Mouse (Mus musculus) kidney, adult 2 months (tissue): ENCODE measurements at regions not wholly inside any gene's neighbourhood (a gene's known extent, or its start where the extent isn't known, plus 50 kb on each side); places are given as distances from the start of the nearest gene placed in this dataset.

Experiments
- DNase-seq: peaks from one replicate; pipeline ENCODE4 v3.0.0; 2021
- H3K27ac ChIP-seq: fragments of 200-500 bp; 2 replicates; pipeline ENCODE4 v1.5.1; 2012; ENCODE audit warnings: low read depth, low read length, control low read depth, inconsistent platforms; ENCODE audit not compliant: insufficient read depth
- H3K27me3 ChIP-seq: fragments of 200-500 bp; replicated peaks from 2 replicates; pipeline ENCODE4 v1.6.1; 2012; ENCODE audit warnings: mild to moderate bottlenecking, moderate library complexity, low read length, inconsistent platforms; ENCODE audit not compliant: control insufficient read depth, insufficient read depth
- H3K36me3 ChIP-seq: fragments of 200-500 bp; 2 replicates; pipeline ENCODE4 v1.6.1; 2012; ENCODE audit warnings: mild to moderate bottlenecking, moderate library complexity, low read length, inconsistent platforms; ENCODE audit not compliant: control insufficient read depth, insufficient read depth
- H3K4me1 ChIP-seq: fragments of 200-500 bp; 2 replicates; pipeline ENCODE4 v1.6.1; 2011; ENCODE audit warnings: low read length; ENCODE audit not compliant: control insufficient read depth, insufficient read depth
- H3K4me3 ChIP-seq: fragments of 200-500 bp; 2 replicates; pipeline ENCODE4 v1.5.1; 2011; ENCODE audit warnings: mild to moderate bottlenecking, low read depth, low read length, control low read depth; ENCODE audit not compliant: insufficient read depth
- CTCF ChIP-seq: fragments of 200-500 bp; conservative IDR thresholded peaks from 2 replicates; pipeline ENCODE4 v1.5.1; 2011; ENCODE audit warnings: low read depth, mild to moderate bottlenecking, control low read depth, low read length, moderate library complexity, mixed read lengths; ENCODE audit not compliant: insufficient read depth, insufficient read length
- POLR2A ChIP-seq: fragments of 200-500 bp; IDR thresholded peaks from one replicate; pipeline ENCODE4 v1.6.1; 2011; ENCODE audit warnings: low read depth, low read length, control low read depth
- WGBS: fragments of 180-500 bp; shearing (Covaris S2); methylation state at CpG from one replicate; pipeline ENCODE4 v1.1.7; 2018; 5-methylcytosine and 5-hydroxymethylcytosine counted together

GRCm38 (mm10) chr4:140463296-140463695 lies 202.5 kb downstream of the Arhgef10l start:
- WGBS: 37% methylated on average over 7 of the region's 7 CpGs
- H3K36me3 ChIP-seq: no peaks in the 10 kb centered on the region
- H3K4me1 ChIP-seq: no peaks in the 10 kb centered on the region
- H3K27me3 ChIP-seq: no peaks in the 10 kb centered on the region
- no peak for DNase-seq
- TF ChIP-seq POLR2A (no peak), CTCF (no peak)
- no peak overlapping the region for H3K27ac ChIP-seq
- H3K4me3 ChIP-seq: no peak overlapping the region

GRCm38 (mm10) chr4:140461317-140461716 lies 204.5 kb downstream of the Arhgef10l start:
- TF ChIP-seq POLR2A (no peak), CTCF (no peak)
- 74% methylated on average over 16 of the region's 16 CpGs for WGBS
- H3K4me3 ChIP-seq: no peak overlapping the region
- no peak for DNase-seq
- no peak overlapping the region for H3K27ac ChIP-seq
- no peaks in the 10 kb centered on the region for H3K36me3 ChIP-seq
- H3K4me1 ChIP-seq: no peaks in the 10 kb centered on the region
- no peaks in the 10 kb centered on the region for H3K27me3 ChIP-seq

GRCm38 (mm10) chr4:140449062-140449461 lies 202.5 kb upstream of the Igsf21 start:
- TF ChIP-seq POLR2A (no peak), CTCF (no peak)
- Histone ChIP-seq H3K36me3 (no peaks in the 10 kb centered on the region), H3K4me1 (no peaks in the 10 kb centered on the region), H3K4me3 (no peak overlapping the region), H3K27ac (no peak overlapping the region), H3K27me3 (no peaks in the 10 kb centered on the region)
- WGBS: 86% methylated on average over 10 of the region's 10 CpGs
- DNase-seq: no peak

GRCm38 (mm10) chr4:140446455-140446854 lies 199.9 kb upstream of the Igsf21 start:
- H3K36me3 ChIP-seq: no peaks in the 10 kb centered on the region
- WGBS: 84% methylated on average over 6 of the region's 6 CpGs
- DNase-seq: no peak
- no peaks in the 10 kb centered on the region for H3K4me1 ChIP-seq
- TF ChIP-seq CTCF (no peak), POLR2A (no peak)
- no peak overlapping the region for H3K4me3 ChIP-seq
- H3K27ac ChIP-seq: no peak overlapping the region
- H3K27me3 ChIP-seq: no peaks in the 10 kb centered on the region

GRCm38 (mm10) chr4:140445931-140446330 lies 199.3 kb upstream of the Igsf21 start:
- Histone ChIP-seq H3K4me3 (no peak overlapping the region), H3K27ac (no peak overlapping the region), H3K27me3 (no peaks in the 10 kb centered on the region), H3K4me1 (no peaks in the 10 kb centered on the region), H3K36me3 (no peaks in the 10 kb centered on the region)
- no peak for DNase-seq
- 75% methylated on average over 5 of the region's 5 CpGs for WGBS
- TF ChIP-seq POLR2A (no peak), CTCF (no peak)

- DNase-seq: no peak
- Histone ChIP-seq H3K4me1 (no peaks in the 10 kb centered on the region), H3K4me3 (no peak overlapping the region), H3K27ac (no peak overlapping the region), H3K36me3 (no peaks in the 10 kb centered on the region), H3K27me3 (no peaks in the 10 kb centered on the region)
- 81% methylated on average over 6 of the region's 6 CpGs for WGBS
- TF ChIP-seq CTCF: no peak
- TF ChIP-seq POLR2A: no peak
These were observed 196.6 kb upstream of the Igsf21 start for GRCm38 (mm10) chr4:140443221-140443620.

- DNase-seq: no peak
- H3K27ac ChIP-seq: no peak overlapping the region
- TF ChIP-seq CTCF (no peak), POLR2A (no peak)
- 81% methylated on average over 8 of the region's 8 CpGs for WGBS
- no peaks in the 10 kb centered on the region for H3K36me3 ChIP-seq
- H3K4me3 ChIP-seq: no peak overlapping the region
- no peaks in the 10 kb centered on the region for H3K27me3 ChIP-seq
- H3K4me1 ChIP-seq: no peaks in the 10 kb centered on the region
These were observed 195.2 kb upstream of the Igsf21 start for GRCm38 (mm10) chr4:140441805-140442204.

- 24% methylated on average over 3 of the region's 3 CpGs for WGBS
- no peak overlapping the region for H3K4me3 ChIP-seq
These were observed 193.3 kb upstream of the Igsf21 start for GRCm38 (mm10) chr4:140439856-140440255.

More at GRCm38 (mm10) chr4:140439856-140440255, 193.3 kb upstream of the Igsf21 start:
- Histone ChIP-seq H3K36me3 (no peaks in the 10 kb centered on the region), H3K27me3 (no peaks in the 10 kb centered on the region), H3K4me1 (no peaks in the 10 kb centered on the region), H3K27ac (no peak overlapping the region)
- TF ChIP-seq POLR2A (no peak), CTCF (no peak)
- DNase-seq: peak; percentile 27
